Mouse (Mus musculus): ENCODE results near the gene Gnaq. TPM values are rescaled to one million over a fixed set of nuclear protein-coding genes. Genes with fewer than 3 reads are reported as not detected.
A peak's percentile ranks its signal among the peaks of the same experiment; 100 is the strongest.
"Not testable (repeated sequence)": the region's sequence is repeated elsewhere in the genome, so short reads cannot be mapped to it uniquely, and the experiment has no call there.

Gene Gnaq
- total RNA-seq (2012; rRNA removed) (5.7 and 8.1 TPM in 2 replicates), total RNA-seq (2014; rRNA removed) (5.1 and 8.2 TPM in 2 replicates), polyA plus RNA-seq (2012; ENCODE audit: insufficient read length, low read depth) (12.9 and 15.9 TPM in 2 replicates)

DNA sequence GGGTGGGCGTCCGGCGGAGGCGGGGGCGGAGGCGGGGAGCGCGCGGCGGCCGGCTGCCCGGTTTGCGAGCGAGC, at the start of gene Gnaq:
TSS of gene Gnaq (plus strand) at position 41 of the 74 bp plus-strand sequence.
- peak within 1 kb of the TSS; percentile 14; the same call in 1 of the 2 replicates for H3K27ac ChIP-seq (ENCODE audit: insufficient read depth, low read depth)
- H3K9ac ChIP-seq (ENCODE audit: insufficient read depth, low read depth): peak within 1 kb of the TSS; percentile 91
- H3K4me1 ChIP-seq (ENCODE audit: control insufficient read depth in 1 of 2, insufficient read depth in 2 of 2): peaks cover 6 to 34% of the 10 kb centered on the region in 2 experiments
- no peaks in the 10 kb centered on the region for H3K27me3 ChIP-seq (replicated peaks)
- no peak for DNase-seq (ENCODE audit: extremely low read depth)
- H3K9me3 ChIP-seq (replicated peaks; ENCODE audit: low read length): peaks cover 2% of the 10 kb centered on the region
- H3K4me2 ChIP-seq (ENCODE audit: insufficient read depth, low read depth, poor library complexity, severe bottlenecking): peak within 1 kb of the TSS; percentile 88
- no peak for TF ChIP-seq UBTF (IDR thresholded peaks at IDR 0.05; ENCODE audit: low read depth, low read length)
- TF ChIP-seq GABPA (IDR thresholded peaks at IDR 0.05; ENCODE audit: insufficient replicate concordance, low read depth, low read length): no peak
- no peak for TF ChIP-seq SMC3 (IDR thresholded peaks at IDR 0.05; ENCODE audit: low read depth, low read length)
- TF ChIP-seq HCFC1 (IDR thresholded peaks at IDR 0.05; ENCODE audit: low read depth, low read length): no peak
- in situ Hi-C loops (cut with MboI; ENCODE audit: low pct_ligation_motif_present, low pct_unique_long_range_greater_than_20kb, low sequenced_read_pairs): loop anchor here (10.0 kb wide), 1 partner anchor 192 kb away; no protein-coding TSS in a partner anchor
- dilution Hi-C loops (cut with MboI; ENCODE audit: extremely low pct_ligation_motif_present, extremely low pct_unique_long_range_greater_than_20kb, low sequenced_read_pairs): no loop called here
- H3K4me3 ChIP-seq (replicated peaks in 1 of 3; ENCODE audit: low read depth in 2 of 3, low read length in 2 of 3, poor library complexity in 1 of 3): peak within 1 kb of the TSS; percentile 58 to 90 (median 76)
- H3K36me3 ChIP-seq (replicated peaks in 1 of 2; ENCODE audit: control insufficient read depth in 1 of 2, insufficient read depth in 1 of 2, low read length in 1 of 2): peaks cover 0 to 3% of the 10 kb centered on the region in 2 experiments
- H3K79me2 ChIP-seq (replicated peaks; ENCODE audit: control insufficient read depth, extremely low read depth, insufficient read depth, poor library complexity, severe bottlenecking): peaks cover 13% of the 10 kb centered on the region

- H3K4me1 ChIP-seq (ENCODE audit: control insufficient read depth in 1 of 2, insufficient read depth in 2 of 2): peaks cover 0 to 14% of the 10 kb centered on the region in 2 experiments; a peak in 2 of 4 replicates
- H3K27me3 ChIP-seq (replicated peaks); H3K27ac ChIP-seq (ENCODE audit: insufficient read depth, low read depth); H3K36me3 ChIP-seq (replicated peaks in 1 of 2; ENCODE audit: control insufficient read depth in 1 of 2, insufficient read depth in 1 of 2, low read length in 1 of 2); H3K79me2 ChIP-seq (replicated peaks; ENCODE audit: control insufficient read depth, extremely low read depth, insufficient read depth, poor library complexity, severe bottlenecking); in situ Hi-C loops (cut with MboI; ENCODE audit: low pct_ligation_motif_present, low pct_unique_long_range_greater_than_20kb, low sequenced_read_pairs); H3K9me3 ChIP-seq (replicated peaks; ENCODE audit: low read length); dilution Hi-C loops (cut with MboI; ENCODE audit: extremely low pct_ligation_motif_present, extremely low pct_unique_long_range_greater_than_20kb, low sequenced_read_pairs); H3K9ac ChIP-seq (ENCODE audit: insufficient read depth, low read depth); H3K4me2 ChIP-seq (ENCODE audit: insufficient read depth, low read depth, poor library complexity, severe bottlenecking); H3K4me3 ChIP-seq (replicated peaks in 1 of 3; ENCODE audit: low read depth in 2 of 3, low read length in 2 of 3, poor library complexity in 1 of 3); DNase-seq (ENCODE audit: extremely low read depth): not testable (repeated sequence)
These were observed 48.5 kb upstream of the Gnaq start for GRCm38 (mm10) chr19:16083981-16084630.

- no peaks in the 10 kb centered on the region for H3K79me2 ChIP-seq (replicated peaks; ENCODE audit: control insufficient read depth, extremely low read depth, insufficient read depth, poor library complexity, severe bottlenecking)
- H3K9me3 ChIP-seq (replicated peaks; ENCODE audit: low read length): peaks cover 6% of the 10 kb centered on the region
- in situ Hi-C loops (cut with MboI; ENCODE audit: low pct_ligation_motif_present, low pct_unique_long_range_greater_than_20kb, low sequenced_read_pairs): no loop called here
- peaks cover 0 to 14% of the 10 kb centered on the region in 2 experiments; a peak in 2 of 4 replicates for H3K4me1 ChIP-seq (ENCODE audit: control insufficient read depth in 1 of 2, insufficient read depth in 2 of 2)
- dilution Hi-C loops (cut with MboI; ENCODE audit: extremely low pct_ligation_motif_present, extremely low pct_unique_long_range_greater_than_20kb, low sequenced_read_pairs): no loop called here
- H3K4me2 ChIP-seq (ENCODE audit: insufficient read depth, low read depth, poor library complexity, severe bottlenecking): no peak overlapping the region
- no peak overlapping the region for H3K27ac ChIP-seq (ENCODE audit: insufficient read depth, low read depth)
- no peak overlapping the region for H3K4me3 ChIP-seq (replicated peaks in 1 of 3; ENCODE audit: low read depth in 2 of 3, low read length in 2 of 3, poor library complexity in 1 of 3)
- no peaks in the 10 kb centered on the region for H3K36me3 ChIP-seq (replicated peaks in 1 of 2; ENCODE audit: control insufficient read depth in 1 of 2, insufficient read depth in 1 of 2, low read length in 1 of 2)
- no peaks in the 10 kb centered on the region for H3K27me3 ChIP-seq (replicated peaks)
- H3K9ac ChIP-seq (ENCODE audit: insufficient read depth, low read depth): no peak overlapping the region
- TF ChIP-seq USF1 (IDR thresholded peaks at IDR 0.05; ENCODE audit: low read depth, low read length): no peak
- TF ChIP-seq TBP (conservative IDR thresholded peaks at IDR 0.05; ENCODE audit: low read depth, low read length): no peak
- TF ChIP-seq SIN3A (IDR thresholded peaks at IDR 0.05; ENCODE audit: low read length): no peak
- TF ChIP-seq TCF12 (IDR thresholded peaks at IDR 0.05; ENCODE audit: low read depth, low read length): no peak
- no peak for DNase-seq (ENCODE audit: extremely low read depth)
These were observed 47.4 kb upstream of the Gnaq start for GRCm38 (mm10) chr19:16085248-16085647.

Data from CH12.LX (cell line).